Mouse (Mus musculus): ENCODE results near the gene Hip1.
"Not testable (repeated sequence)": the region's sequence is repeated elsewhere in the genome, so short reads cannot be mapped to it uniquely, and the experiment has no call there.

The Hip1 gene

GRCm38 (mm10) chr5:135489695-135490294 lies 55.1 kb downstream of the Hip1 start:
- DNase-seq (ENCODE audit: low spot score): no peak

- DNase-seq (ENCODE audit: low spot score): peak; percentile 45
These were observed 55.8 kb downstream of the Hip1 start for GRCm38 (mm10) chr5:135488881-135489694.

- DNase-seq (ENCODE audit: low spot score): no peak
These were observed 56.6 kb downstream of the Hip1 start for GRCm38 (mm10) chr5:135488222-135488880.

- DNase-seq (ENCODE audit: low spot score): no peak
These were observed 59.6 kb downstream of the Hip1 start for GRCm38 (mm10) chr5:135485289-135485688.

GRCm38 (mm10) chr5:135483865-135484264 lies 61.1 kb downstream of the Hip1 start:
- not testable (repeated sequence) for DNase-seq (ENCODE audit: low spot score)

- DNase-seq (ENCODE audit: low spot score): no peak
These were observed 65.9 kb downstream of the Hip1 start for GRCm38 (mm10) chr5:135478877-135479600.

DNA sequence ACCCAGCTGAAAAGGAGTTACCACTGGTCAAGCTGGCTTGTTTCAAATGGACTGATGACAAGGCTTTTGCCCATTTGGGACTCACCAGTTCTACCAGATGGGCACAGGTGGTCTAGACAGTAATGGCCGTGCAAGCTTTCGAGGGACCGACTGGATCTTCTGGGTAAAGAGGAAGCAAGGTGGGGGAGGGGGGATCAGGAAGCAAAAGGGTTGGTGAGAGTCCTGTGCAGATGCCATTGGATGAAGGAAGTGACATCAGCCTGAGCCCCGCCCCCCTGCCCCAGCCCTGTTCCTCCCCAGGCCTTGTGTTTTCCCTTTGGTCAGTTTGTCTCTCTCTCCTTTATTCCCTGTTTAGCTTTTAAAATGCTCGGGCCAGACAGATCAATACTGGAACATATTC lies 68.7 kb downstream of the Hip1 start:
- no peak for DNase-seq (ENCODE audit: low spot score)

DNA sequence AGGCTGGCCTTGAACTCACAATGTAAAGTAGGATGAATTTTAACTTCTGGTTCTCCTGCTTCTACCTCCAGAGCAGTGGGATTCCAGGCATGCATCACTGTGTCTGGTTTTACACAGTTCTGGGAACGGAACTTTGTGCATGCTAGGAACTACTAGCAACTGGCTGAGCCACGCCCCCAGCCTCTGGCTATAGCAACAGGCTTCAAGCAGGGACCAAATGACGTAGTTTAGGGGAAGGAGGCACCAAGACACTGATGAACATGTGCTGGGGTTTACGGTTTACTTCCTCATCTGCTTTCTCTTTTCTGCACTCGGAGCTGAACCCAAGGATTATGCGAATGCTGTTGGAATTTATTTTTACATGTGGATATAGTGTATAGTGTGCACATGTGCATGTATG lies 72.5 kb downstream of the Hip1 start:
- no peak for DNase-seq (ENCODE audit: low spot score)

GRCm38 (mm10) chr5:135471747-135472146 lies 73.2 kb downstream of the Hip1 start:
- DNase-seq (ENCODE audit: low spot score): no peak

DNA sequence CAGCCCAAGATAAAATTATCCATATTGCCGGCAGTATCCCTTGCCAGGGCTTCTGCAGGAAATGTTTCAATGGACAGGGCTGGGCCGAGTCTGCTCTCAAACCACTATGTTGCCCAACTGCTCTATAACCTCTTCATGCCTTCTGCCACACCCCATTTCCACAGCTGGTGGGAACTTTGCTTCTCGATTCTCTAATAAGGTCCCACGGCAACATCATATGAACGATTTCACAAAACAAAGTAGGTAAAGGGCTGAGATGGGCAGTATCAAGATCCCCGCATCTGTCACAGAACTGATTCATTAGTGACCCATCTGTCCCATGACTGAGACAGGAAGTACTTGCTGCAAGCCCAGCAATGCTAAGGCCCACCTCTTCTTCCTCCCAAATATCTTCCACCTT lies 76.6 kb downstream of the Hip1 start:
- no peak for DNase-seq (ENCODE audit: low spot score)

GRCm38 (mm10) chr5:135465833-135466291 lies 79.1 kb downstream of the Hip1 start:
- no peak for DNase-seq (ENCODE audit: low spot score)

- DNase-seq (ENCODE audit: low spot score): no peak
These were observed 81.5 kb downstream of the Hip1 start for GRCm38 (mm10) chr5:135463380-135463779.

DNA sequence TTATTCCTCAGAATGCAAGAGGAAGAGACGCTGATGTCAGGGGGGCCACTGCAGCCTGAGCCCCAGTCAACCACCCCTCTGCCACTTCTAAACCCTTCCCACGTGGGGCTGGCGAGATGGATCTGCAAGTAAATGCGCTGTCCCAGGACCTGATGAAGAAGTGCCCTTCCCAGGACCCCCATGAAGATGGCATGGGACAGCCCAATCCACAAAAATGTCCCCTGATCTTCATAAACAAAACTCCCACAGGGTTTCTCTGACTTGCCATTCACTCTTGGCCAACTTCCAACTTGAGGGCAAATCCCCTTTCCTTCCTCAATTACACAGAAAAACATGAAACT lies 84.1 kb downstream of the Hip1 start:
- no peak for DNase-seq (ENCODE audit: low spot score)

- no peak for DNase-seq (ENCODE audit: low spot score)
These were observed 84.6 kb downstream of the Hip1 start for GRCm38 (mm10) chr5:135460152-135460832.

GRCm38 (mm10) chr5:135459486-135459885 lies 85.4 kb downstream of the Hip1 start:
- no peak for DNase-seq (ENCODE audit: low spot score)

- no peak for DNase-seq (ENCODE audit: low spot score)
These were observed 87.0 kb downstream of the Hip1 start for GRCm38 (mm10) chr5:135457961-135458360.

GRCm38 (mm10) chr5:135456515-135456914 lies 88.4 kb downstream of the Hip1 start:
- DNase-seq (ENCODE audit: low spot score): no peak

- no peak for DNase-seq (ENCODE audit: low spot score)
These were observed 90.7 kb downstream of the Hip1 start for GRCm38 (mm10) chr5:135454256-135454655.

- DNase-seq (ENCODE audit: low spot score): not testable (repeated sequence)
These were observed 93.4 kb downstream of the Hip1 start for GRCm38 (mm10) chr5:135451559-135451958.

DNA sequence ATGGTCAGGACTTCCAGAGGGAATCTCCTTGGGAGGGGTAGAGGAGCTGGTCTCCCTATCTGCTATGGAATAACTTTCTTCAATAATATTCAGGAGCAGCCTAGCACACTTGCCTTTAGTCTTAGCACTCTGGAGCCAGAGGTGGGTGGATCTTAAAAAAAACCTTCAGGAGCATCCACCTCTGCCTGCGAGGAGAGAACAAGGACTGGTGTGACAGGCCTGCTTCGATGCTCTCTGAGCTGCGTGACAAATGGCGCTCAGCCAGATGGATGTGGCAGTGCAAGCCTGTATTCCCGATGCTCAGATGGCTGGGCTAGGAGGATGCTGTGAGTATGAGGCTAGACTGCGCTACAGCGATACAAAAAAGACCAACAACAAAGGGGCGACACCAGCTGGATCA lies 93.8 kb downstream of the Hip1 start:
- DNase-seq (ENCODE audit: low spot score): no peak

DNA sequence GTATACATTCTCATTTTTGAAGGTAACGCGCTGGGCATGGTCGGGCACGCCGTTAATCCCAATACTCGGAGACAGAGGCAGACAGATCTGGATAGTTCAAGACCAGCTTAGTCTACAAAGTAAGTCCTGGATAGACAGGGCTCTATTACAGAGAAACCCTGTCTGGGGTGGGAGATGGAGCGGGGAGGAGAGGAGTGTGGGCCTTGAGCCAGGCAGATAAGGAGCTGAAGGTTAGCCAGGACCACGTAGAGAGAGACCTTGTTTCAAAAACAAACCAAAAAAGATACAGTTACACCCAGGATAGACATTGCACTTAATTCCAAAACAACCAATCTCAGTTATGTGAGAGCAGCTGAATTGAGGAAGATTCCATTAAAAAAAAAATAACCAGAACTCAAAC lies 99.2 kb downstream of the Hip1 start:
- DNase-seq (ENCODE audit: low spot score): no peak

GRCm38 (mm10) chr5:135442430-135442829 lies 102.5 kb downstream of the Hip1 start:
- no peak for DNase-seq (ENCODE audit: low spot score)

All from urinary bladder, postnatal 25 days (tissue).